Mouse (Mus musculus): ENCODE measurements around the gene Srsf12.

The Srsf12 gene

GRCm38 (mm10) chr4:33208881-33209841 is at the start of gene Srsf12:
Srsf12 (plus strand) TSS chr4:33208991.
- DNase-seq = peak; percentile 80

- DNase-seq = no peak
These were observed 25.3 kb upstream of the Srsf12 start for GRCm38 (mm10) chr4:33183477-33183876.

GRCm38 (mm10) chr4:33188164-33188563 is 20.6 kb upstream of the Srsf12 start:
- DNase-seq = peak; percentile 62

GRCm38 (mm10) chr4:33188781-33189734 is 19.7 kb upstream of the Srsf12 start:
- DNase-seq = peak; percentile 98

- DNase-seq = no peak
These were observed 19.1 kb upstream of the Srsf12 start, which contains the start of gene Pm20d2 for GRCm38 (mm10) chr4:33189735-33190036. Pm20d2 (minus strand) TSS chr4:33189737.

- DNase-seq = no peak
These were observed 10.7 kb upstream of the Srsf12 start for GRCm38 (mm10) chr4:33198117-33198516.

- DNase-seq = peak; percentile 51
These were observed 4.1 kb upstream of the Srsf12 start for GRCm38 (mm10) chr4:33204682-33205081.

GRCm38 (mm10) chr4:33207551-33207950 is 1.2 kb upstream of the Srsf12 start:
- no peak for DNase-seq

GRCm38 (mm10) chr4:33221847-33222246 is 13.1 kb downstream of the Srsf12 start:
- DNase-seq = no peak

GRCm38 (mm10) chr4:33224003-33224675 is 15.3 kb downstream of the Srsf12 start:
- DNase-seq = no peak

GRCm38 (mm10) chr4:33227164-33227563 is 18.4 kb downstream of the Srsf12 start:
- no peak for DNase-seq

GRCm38 (mm10) chr4:33229639-33230038 is 20.8 kb downstream of the Srsf12 start:
- no peak for DNase-seq

GRCm38 (mm10) chr4:33230881-33231280 is 22.1 kb downstream of the Srsf12 start:
- no peak for DNase-seq

GRCm38 (mm10) chr4:33242536-33242935 is 33.7 kb downstream of the Srsf12 start:
- DNase-seq = no peak

GRCm38 (mm10) chr4:33243016-33243758 is 34.4 kb downstream of the Srsf12 start:
- no peak for DNase-seq

GRCm38 (mm10) chr4:33243921-33244320 is 35.1 kb downstream of the Srsf12 start:
- no peak for DNase-seq

- DNase-seq = no peak
These were observed 37.1 kb downstream of the Srsf12 start for GRCm38 (mm10) chr4:33245853-33246395.

- DNase-seq = peak; percentile 97
These were observed 38.8 kb downstream of the Srsf12 start for GRCm38 (mm10) chr4:33247479-33248053.

- peak; percentile 99 for DNase-seq
These were observed 39.5 kb downstream of the Srsf12 start for GRCm38 (mm10) chr4:33248062-33248889.

GRCm38 (mm10) chr4:33248915-33249314 is 40.1 kb downstream of the Srsf12 start:
- DNase-seq = peak; percentile 43
